Mouse (Mus musculus) embryonic stem cell, embryonic (primary cell): ENCODE measurements at regions not wholly inside any gene's neighbourhood (a gene's known extent, or its start where the extent isn't known, plus 50 kb on each side); places are given as distances from the start of the nearest gene placed in this dataset.

Experiments used
- CTCF ChIA-PET, 4 experiments: fragments of 300-600 bp in 2 of 4; fragments of 350-600 bp in 2 of 4; sonication (Branson Sonifier 250); formaldehyde crosslinking; loops; one replicate each; lab custom pipeline; 2022; ENCODE audit warnings: inconsistent platforms in 2 of 4; lab: Charles Lee
- POLR2A ChIA-PET, 4 experiments: fragments of 300-600 bp in 2 of 4; fragments of 350-600 bp in 2 of 4; sonication (Branson Sonifier 250); formaldehyde crosslinking; loops; one replicate each; lab custom pipeline; 2022; ENCODE audit warnings: antibody characterized with exemption in 4 of 4, inconsistent platforms in 1 of 4; lab: Charles Lee

GRCm38 (mm10) chr12:77097831-77098230, 135.8 kb upstream of the Max start:
- POLR2A ChIA-PET = interaction anchor here in 1 of 4 experiments (0.6 kb wide), 1 partner anchor 572 kb away, joined by 4 read pairs; no protein-coding TSS in a partner anchor

DNA sequence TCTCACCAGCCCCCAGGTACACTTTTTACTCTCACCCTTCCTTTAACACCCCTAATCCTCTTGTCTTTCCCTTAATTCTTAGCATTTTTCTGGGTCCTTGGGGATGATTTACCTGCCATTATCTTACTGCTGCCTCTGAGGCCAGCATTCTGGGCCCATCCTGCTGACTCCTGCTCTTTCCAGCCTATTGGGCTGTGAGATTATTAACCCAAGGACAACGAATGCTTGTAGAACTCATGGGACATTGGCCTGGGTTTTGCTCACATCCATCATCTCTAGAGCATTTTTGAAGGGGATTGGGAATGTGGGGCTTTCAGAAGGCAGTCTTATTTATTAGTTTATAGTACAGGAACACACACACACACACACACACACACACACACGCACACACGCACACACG, 134.5 kb upstream of the Max start:
- CTCF ChIA-PET = interaction anchor here in 1 of 4 experiments (0.7 kb wide), 1 partner anchor 476 kb away, joined by 5 read pairs; no protein-coding TSS in a partner anchor
- POLR2A ChIA-PET = no interaction called here

More at GRCm38 (mm10) chr12:77097831-77098230, 135.8 kb upstream of the Max start:
- CTCF ChIA-PET = interaction anchor here in 3 of 4 experiments (0.6 to 0.7 kb wide), 3 partner anchors 45 to 95 kb away, joined by 3 to 4 read pairs (median 3); no protein-coding TSS in a partner anchor

DNA sequence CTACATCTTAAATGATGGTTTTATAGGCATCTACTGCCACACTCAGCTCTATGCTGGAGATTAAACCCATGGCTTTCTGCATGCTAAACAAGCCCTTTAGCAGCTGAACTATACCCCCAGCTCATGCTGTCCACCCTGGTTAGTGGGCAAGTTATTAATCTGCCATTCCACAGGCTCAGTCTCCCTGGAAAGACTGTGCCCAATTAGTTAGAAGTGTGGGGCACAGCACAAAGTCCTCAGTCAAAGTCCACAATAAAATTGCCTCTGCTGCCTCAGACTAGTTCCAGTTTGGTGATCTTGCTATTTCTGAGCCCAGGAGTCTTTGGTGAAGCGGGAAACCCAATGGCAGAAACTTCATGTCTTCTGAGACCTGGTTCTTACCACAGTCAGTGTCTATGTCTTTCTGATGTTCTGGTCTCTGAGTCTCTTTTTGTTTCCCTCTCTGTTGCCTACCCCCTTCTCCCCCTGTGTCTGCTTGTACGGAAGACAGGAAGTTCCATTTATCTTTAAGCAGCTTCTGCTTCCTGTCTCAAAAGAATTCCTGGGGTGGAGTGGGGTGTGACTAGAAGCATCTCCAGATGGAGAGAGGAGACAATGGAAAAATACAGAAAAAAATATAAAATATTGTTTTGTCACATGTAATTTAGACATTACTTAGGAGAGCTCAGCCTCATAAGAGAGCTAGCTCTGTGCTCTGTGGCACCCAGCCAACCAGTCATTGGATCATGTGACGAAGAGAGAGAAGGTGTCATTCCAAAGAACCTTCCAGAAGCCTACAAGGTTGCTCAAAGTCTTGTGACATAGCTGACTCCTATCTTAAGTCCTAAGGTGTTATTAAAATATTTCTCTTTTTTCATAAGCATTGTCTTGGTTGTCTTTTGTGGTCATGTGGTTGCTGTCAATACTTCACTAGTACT, 133.3 kb upstream of the Max start:
- CTCF ChIA-PET = no interaction called here
- POLR2A ChIA-PET = no interaction called here

GRCm38 (mm10) chr12:77094168-77094567, 132.2 kb upstream of the Max start:
- CTCF ChIA-PET = interaction anchor here in 1 of 4 experiments (0.9 kb wide), 1 partner anchor 30 kb away, joined by 4 read pairs; no protein-coding TSS in a partner anchor
- POLR2A ChIA-PET = interaction anchor here in 1 of 4 experiments (0.7 kb wide), 1 partner anchor 401 kb away, joined by 3 read pairs; no protein-coding TSS in a partner anchor

DNA sequence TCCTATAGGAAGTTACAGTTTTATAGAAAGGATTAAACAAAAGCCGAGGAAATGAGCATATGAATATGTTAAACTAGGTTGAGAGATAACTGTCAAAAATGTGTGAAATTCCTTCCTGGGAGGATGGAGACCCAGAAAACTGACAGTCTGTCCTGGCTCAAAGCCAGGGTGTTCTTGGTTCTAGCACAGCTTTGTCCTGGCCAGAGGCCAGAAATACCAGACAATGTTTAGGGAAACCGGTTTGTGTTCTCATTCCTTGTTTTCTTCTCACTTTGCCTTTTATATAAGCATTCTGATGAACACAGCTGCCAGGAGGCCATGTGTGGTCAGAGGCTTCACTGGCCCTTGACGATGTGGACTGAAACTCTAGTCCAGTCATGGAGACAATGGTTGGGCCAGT, 130.7 kb upstream of the Max start:
- POLR2A ChIA-PET = no interaction called here

DNA sequence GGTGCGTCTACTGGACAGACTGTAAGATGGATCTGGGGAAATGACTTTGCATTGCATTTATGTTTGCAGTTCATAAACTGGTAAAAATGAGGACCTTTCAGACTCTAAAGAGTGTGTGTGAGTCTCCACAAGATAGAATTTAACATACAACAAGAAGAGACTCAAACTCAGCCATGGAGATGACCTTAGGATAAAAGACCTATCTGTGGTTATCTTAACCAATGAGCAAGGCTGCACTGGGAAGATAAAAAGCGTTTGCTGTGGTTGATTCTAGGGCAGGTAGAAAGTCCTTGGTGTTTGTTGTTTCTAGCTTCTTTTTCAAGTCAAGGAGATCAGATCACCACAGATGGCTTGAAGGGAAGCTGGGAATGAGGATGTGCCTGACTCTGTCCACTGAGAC, 130.1 kb upstream of the Max start:
- ChIA-PET CTCF (no interaction called here), POLR2A (no interaction called here)

More for the DNA sequence above, 130.7 kb upstream of the Max start:
- CTCF ChIA-PET = no interaction called here

GRCm38 (mm10) chr12:77091700-77092099, 129.7 kb upstream of the Max start:
- POLR2A ChIA-PET = no interaction called here
- CTCF ChIA-PET = no interaction called here

DNA sequence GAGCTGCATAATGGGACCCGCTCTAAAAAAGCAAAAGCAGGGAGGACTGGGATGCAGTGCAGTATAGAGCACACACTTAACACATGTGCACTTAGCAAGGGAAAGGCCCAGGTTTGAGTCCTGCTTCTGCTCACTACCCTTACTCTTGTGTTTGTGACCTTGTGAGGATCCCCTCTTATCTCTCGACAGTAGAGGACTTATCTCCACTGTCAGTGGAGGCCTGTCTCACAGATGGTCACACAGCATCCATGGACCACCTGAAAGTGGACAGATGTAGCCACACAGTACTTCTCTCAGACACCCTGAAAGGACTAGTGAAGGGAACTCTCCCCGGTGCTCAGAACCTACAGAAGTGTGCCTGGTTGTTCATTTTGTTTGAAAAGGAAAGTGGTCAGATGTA, 128.5 kb upstream of the Max start:
- ChIA-PET POLR2A (no interaction called here), CTCF (no interaction called here)

- POLR2A ChIA-PET = interaction anchor here in 2 of 4 experiments (0.6 to 1.0 kb wide), 3 partner anchors 14 to 380 kb away, joined by 3 to 9 read pairs (median 5); no protein-coding TSS in a partner anchor
- CTCF ChIA-PET = interaction anchor here in 3 of 4 experiments (0.6 to 0.7 kb wide), 3 partner anchors 124 to 691 kb away, joined by 3 to 11 read pairs (median 4); no protein-coding TSS in a partner anchor
Measured at GRCm38 (mm10) chr12:77089624-77090278, 127.8 kb upstream of the Max start.

- ChIA-PET CTCF (interaction anchor here in 1 of 4 experiments (0.6 kb wide), 1 partner anchor 1296 kb away, joined by 4 read pairs; no protein-coding TSS in a partner anchor), POLR2A (interaction anchor here in 1 of 4 experiments (0.6 to 0.7 kb wide), 3 partner anchors 111 to 541 kb away, joined by 3 read pairs; no protein-coding TSS in a partner anchor)
Measured at GRCm38 (mm10) chr12:77088452-77088851, 126.5 kb upstream of the Max start.

- ChIA-PET POLR2A (interaction anchor here in 1 of 4 experiments (0.7 kb wide), 1 partner anchor 57 kb away, joined by 5 read pairs; no protein-coding TSS in a partner anchor), CTCF (interaction anchor here in 1 of 4 experiments (0.6 kb wide), 1 partner anchor 11 kb away, joined by 5 read pairs; no protein-coding TSS in a partner anchor)
Measured at GRCm38 (mm10) chr12:77086931-77087330, 124.9 kb upstream of the Max start.

- CTCF ChIA-PET = no interaction called here
Measured at GRCm38 (mm10) chr12:77085894-77086293, 123.9 kb upstream of the Max start.

GRCm38 (mm10) chr12:77085244-77085643, 123.2 kb upstream of the Max start:
- POLR2A ChIA-PET = no interaction called here
- CTCF ChIA-PET = no interaction called here

More at GRCm38 (mm10) chr12:77085894-77086293, 123.9 kb upstream of the Max start:
- POLR2A ChIA-PET = no interaction called here

DNA sequence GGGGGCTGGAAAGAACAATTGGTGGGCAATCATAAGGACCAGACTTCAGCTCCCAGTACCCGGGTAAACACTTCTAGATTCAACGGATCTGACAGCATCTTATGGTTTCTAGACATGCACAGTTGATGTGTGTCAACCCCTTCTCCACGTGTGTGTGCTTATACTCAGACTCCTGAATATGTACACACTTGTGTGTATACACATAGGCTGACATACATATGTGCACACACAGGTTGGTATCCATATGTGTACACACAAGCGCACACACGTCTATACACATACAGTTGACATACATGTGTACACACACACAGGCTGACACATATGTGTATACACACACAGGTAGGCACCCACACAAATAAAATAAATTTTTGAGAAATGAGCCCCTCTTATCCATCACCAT, 122.7 kb upstream of the Max start:
- CTCF ChIA-PET = interaction anchor here in 1 of 4 experiments (0.5 kb wide), 1 partner anchor 579 kb away, joined by 4 read pairs; no protein-coding TSS in a partner anchor
- POLR2A ChIA-PET = no interaction called here

- ChIA-PET POLR2A (interaction anchor here in 1 of 4 experiments (0.7 kb wide), 1 partner anchor 153 kb away, joined by 7 read pairs; no protein-coding TSS in a partner anchor), CTCF (interaction anchor here in 1 of 4 experiments (0.5 kb wide), 1 partner anchor 579 kb away, joined by 4 read pairs; no protein-coding TSS in a partner anchor)
Measured at GRCm38 (mm10) chr12:77084343-77084742, 122.3 kb upstream of the Max start.

GRCm38 (mm10) chr12:77083760-77084159, 121.8 kb upstream of the Max start:
- POLR2A ChIA-PET = interaction anchor here in 1 of 4 experiments (0.7 kb wide), 1 partner anchor 154 kb away, joined by 7 read pairs; no protein-coding TSS in a partner anchor
- CTCF ChIA-PET = no interaction called here

DNA sequence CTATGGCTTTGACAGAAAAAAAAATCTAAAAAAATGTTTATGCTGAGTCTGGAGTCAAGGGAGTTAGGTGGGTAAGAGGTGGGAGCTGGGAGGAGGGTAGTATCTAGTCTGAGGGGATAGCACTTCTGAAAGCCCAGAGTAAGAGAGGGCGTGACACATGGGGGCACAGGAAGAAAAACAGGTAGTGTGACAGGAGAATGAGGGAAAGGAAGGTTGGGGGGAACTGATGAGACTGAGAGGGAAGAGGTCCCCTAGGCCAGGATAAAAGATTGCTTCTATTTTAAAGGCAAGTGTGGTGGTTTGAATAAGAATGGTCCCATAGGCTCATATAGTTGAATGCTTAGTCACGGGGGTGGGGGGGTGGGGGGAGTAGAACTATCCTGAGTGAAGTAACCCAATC, 119.8 kb upstream of the Max start:
- ChIA-PET CTCF (no interaction called here), POLR2A (no interaction called here)

DNA sequence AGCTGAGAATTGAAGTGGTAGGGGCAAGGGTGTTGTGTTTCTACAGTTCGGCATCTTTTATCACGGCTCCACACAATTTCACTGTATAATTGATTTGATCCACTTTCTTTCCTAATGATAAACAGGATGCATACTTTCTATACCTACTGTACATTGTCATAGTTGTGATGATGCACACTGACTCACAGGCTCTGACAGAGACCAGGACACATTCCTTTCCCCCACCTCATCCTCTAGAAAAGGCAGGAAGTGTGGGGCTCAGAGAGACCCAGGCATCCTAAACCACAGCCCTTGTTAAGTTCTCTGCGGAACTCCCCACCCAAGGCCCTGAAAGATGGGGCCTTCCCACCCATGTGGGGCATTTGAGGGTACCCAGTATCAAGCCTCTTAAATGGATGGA, 117.5 kb upstream of the Max start:
- CTCF ChIA-PET = interaction anchor here in 1 of 4 experiments (0.6 kb wide), 1 partner anchor 88 kb away, joined by 4 read pairs; no protein-coding TSS in a partner anchor

More for the DNA sequence above, 117.5 kb upstream of the Max start:
- POLR2A ChIA-PET = no interaction called here
